Mouse (Mus musculus): ENCODE results near the gene Tmem129.

The Tmem129 gene

DNA sequence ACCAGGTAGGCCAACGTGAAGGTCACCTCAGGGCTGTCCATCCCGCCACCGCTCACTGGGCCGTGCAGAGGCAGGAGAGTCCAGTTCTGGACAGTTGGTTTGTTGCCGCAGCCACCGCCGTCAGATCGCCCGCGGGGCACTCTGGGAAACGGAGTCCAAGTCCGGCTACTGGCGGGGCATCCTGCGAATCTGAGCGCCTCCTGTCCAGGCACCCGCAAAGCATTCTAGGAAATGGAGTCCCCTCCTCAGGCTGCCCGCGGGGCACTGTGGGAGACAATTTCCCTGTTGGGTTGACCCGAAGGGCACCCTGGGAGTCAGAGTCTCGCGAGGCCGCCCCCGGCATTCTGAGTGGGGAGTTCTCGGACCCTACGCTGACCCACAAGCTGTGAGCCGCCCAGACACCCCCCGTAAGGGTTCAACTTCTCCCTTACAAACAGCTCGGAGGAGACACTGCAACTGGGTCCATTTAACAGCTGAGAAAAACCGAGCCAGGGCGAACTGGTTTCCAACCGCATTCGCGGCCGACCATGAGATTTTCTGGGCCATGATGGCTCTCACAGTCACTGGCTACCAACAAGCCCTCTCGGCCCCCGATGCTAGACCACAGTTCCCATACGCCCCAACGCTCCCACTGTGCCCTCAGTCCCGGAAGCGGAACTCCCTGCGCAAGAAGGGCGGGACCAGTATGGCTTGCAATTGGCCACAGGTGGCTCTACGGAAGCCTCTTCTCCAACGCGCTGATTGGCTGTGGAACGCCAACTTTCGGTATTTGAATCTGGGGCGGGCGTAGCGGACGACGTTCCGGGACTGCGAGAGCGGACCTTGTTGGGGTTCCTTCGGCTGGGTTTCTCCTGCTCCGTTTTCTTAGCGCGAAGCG is at the start of gene Tmem129, which contains the start of gene Tacc3:
TSS of gene Tmem129 (minus strand) at position 630 of the 877 bp plus-strand sequence.
TSS of gene Tacc3 (plus strand) at position 342 of the 877 bp plus-strand sequence.
- DNase-seq (ENCODE audit: low spot score in 2 of 2): peak; percentile 99

DNA sequence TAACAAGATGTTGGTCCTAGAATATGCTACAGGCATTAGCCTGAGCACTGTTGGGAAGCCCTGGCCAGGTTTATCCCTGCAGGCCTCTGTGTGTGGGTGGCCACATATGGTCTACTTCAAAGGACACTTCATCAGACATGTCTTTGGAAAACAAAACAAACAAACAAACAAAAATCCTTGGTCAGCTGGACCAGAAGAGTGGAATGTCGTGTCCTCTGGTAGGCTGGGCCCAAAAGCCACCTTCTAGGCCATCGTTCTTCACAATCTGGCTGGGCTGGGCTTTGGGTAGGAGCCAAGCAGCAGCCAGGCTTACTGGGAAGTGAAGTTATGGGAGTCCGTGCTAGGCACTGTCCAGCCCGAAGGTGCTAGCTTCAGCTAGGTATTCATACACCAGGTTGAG is 48.9 kb upstream of the Tmem129 start:
- DNase-seq (ENCODE audit: low spot score in 2 of 2): no peak

DNA sequence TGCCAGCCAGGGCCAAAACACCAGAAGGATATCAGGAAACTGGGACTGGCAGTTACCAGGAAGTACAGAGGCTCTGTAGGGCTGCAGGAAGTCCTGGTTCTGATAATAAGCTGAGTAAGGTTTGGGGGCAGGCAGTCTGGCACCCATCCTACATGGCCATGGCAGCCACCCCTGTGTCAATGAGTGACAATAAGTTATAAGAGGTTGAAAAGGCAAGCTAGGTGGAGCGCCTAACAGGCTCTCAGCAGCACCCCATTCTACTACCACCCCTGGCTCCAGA is 48.1 kb upstream of the Tmem129 start:
- no peak for DNase-seq (ENCODE audit: low spot score in 2 of 2)

DNA sequence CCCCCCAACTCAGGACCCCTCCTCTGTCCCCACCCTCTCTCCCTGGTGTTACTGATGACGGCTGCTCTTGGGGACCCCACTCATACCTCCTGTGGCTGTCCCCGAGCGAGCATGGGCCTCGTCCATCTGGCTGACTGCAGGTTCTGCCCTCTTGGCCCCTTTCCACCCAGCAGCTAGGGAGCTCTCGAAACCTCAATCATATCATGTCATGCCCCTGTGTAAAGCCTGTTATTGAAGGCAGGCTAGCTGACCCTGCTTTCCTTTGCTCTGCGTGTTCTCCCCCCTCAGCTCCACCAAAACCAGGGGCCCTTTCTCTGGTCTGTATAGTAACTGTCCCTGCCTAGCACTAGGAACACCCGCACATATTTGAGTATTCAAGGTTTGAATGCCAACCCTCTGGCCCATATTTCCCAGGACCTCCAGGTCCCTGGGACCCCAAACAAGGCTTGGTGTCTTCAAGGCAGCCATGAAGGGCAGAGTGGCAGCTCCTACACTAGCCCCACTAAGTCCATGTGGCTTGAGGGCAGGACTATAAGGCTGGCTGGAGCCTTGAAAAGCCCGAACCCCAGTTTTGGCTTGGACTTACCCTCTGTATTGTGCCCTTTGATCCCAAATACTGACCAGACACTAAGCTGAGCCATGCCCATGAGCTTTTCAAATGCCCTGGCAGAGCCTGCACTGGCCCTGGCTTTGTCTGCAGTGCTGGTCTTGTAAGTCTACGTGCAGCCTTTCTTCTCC is 47.6 kb upstream of the Tmem129 start:
- DNase-seq (ENCODE audit: low spot score in 2 of 2): no peak

DNA sequence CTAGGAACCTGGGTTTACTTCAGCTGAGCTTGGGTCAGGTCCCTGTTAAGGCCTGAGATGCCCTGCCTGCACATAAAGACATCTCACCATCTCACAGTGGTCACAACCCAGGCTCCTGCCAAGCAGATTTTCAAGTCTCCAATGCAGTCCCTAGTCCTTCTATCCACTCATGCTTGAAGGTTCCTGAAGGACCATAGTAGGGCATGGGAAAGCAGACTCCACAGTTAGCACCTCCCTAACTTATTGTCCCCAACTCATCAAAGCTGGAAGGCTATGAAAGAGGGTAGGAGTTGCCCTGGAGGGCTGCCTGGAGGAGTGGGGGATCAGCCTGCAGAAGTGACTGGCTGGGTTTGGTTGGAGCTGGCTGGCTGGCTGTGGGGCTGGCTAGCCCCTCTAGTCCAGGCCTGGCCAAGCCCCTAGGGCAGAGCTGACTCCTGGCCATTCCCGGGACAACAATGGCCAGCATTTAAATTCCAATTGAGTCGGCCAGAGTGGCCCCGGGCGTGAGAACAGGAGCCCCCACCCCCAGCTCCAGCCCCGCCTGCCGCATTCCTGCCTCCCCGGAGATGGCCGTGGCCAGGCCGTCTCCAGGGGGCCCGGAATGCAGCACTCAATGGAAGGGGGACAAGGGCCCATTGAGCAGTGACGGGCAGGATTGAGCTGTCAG is 46.9 kb upstream of the Tmem129 start:
- peak in 1 of 2 experiments; percentile 47 for DNase-seq (ENCODE audit: low spot score in 2 of 2)

DNA sequence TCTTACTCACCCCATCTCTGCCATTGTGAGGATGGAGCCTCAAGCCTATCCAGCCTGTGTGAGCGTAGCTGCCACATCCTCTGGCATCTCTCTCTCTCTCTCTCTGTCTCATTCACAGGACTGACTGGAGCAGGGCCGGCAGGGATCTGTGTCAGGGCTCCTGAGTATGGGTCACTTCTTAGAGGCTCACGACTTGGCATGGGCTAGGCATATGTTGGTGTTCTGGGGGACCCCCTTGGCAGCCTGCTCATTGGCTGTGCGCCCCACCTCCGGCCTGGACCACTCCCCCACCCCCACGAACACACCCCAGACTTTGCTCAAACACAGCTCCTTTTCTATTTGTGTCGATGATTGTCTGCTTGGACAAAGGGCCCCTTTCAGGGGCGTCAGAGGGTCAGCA is 45.8 kb upstream of the Tmem129 start:
- no peak for DNase-seq (ENCODE audit: low spot score in 2 of 2)

DNA sequence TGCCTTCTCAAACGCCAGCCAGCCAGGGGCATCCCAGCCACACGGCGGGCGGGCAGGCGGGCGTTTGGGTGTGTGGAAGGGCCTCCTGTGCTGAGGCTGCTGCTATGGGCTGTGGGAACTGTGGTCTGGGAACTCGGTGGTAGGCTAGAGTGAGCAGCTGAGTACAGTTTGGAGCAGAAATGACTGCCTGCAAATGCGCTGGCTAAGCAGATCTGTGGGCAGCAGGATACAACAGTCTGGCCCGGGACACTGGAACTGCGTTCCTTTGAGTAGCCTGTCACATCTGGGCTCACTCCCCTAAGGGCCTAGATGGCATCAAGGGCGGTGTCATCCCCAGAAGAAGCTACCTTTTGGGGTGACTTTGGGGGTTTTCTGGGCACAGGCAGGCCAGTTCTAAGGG is 43.6 kb upstream of the Tmem129 start:
- DNase-seq (ENCODE audit: low spot score in 2 of 2): no peak

DNA sequence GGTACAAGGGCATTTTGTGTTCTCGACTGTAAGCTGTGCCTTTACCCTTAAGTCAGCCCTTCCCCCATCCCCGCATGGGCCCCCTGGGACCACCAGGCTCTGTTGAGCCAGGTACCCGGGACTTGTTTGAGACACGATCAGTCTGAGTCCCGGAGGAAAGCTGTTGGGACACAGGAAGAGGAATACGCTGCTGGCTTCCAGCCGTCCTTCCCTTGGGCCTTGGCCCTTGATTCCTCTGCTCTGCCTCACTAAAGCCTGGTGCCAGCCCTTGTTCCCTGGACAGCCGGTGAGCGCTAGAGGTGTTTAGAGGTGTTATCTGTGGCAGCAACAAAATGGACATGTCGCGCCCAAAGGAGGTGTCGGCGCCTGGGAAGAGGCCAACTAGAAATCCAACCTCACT is 41.8 kb upstream of the Tmem129 start:
- no peak for DNase-seq (ENCODE audit: low spot score in 2 of 2)

DNA sequence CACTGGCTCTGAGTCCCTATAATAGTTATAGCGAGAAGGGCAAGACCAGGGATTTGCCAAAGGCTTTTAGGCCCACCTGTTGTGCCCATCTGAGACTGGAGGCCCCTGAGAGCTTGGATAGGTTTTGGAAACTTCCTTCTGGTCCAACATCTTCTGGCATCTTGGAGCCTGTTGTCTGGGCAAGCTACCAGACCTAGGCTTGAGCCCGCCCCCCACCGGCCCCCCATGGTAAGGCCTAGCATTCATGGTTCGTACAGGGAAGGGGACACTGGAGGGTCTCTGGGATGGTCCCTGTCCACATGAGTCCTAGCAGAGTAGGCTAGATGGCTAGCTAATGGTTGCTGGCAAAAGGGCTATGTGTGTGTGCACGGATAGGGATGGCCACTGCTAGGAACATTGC is 40.5 kb upstream of the Tmem129 start:
- no peak for DNase-seq (ENCODE audit: low spot score in 2 of 2)

DNA sequence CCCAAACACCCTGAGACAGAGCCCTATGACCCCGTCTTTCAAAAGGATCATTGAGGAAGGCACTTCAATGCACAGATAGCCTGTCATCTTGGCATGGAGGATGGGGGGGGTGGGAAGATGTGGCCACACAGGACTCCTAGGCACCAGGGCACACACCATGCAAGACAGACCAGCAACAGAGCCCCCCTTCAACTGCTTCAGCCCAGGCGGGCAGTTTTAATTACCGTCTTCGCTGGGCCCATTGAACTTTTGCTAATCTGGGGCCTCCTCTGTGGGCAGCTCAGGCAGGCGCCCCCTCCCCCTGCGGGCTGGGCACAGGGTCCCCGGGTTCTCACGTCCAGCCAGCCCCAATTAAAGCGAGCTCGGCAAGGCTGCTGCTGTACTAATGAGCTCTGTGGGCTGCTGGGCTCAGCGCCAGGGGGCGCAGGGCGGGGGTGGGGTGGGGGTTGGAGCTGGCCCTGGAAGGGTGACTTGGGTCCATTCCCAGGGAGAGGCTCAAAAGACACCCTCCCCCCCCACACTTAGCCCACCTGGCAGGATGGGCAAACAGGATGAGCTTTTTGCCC is 39.8 kb upstream of the Tmem129 start:
- peak; percentile 44 to 64 for DNase-seq (ENCODE audit: low spot score in 2 of 2)

DNA sequence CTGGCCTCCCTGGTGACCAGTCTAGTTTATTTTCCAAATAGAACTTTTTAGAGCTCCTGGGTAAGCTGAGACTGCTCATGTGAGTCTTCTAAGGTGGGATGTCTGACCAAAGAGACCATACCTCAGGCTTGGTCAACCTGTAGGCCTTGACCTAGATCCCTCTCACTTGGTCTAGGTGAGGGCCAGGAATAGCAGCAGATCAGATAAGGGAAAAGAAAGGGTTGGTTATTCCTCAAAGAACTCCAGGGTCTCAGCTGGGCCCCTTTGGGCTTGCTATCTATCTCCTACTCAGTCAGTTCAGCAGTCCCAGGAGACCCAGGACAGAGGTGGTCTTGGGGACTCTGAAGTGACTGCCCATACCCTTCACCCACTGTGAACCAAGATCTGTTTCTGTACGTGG is 39.3 kb upstream of the Tmem129 start:
- no peak for DNase-seq (ENCODE audit: low spot score in 2 of 2)

DNA sequence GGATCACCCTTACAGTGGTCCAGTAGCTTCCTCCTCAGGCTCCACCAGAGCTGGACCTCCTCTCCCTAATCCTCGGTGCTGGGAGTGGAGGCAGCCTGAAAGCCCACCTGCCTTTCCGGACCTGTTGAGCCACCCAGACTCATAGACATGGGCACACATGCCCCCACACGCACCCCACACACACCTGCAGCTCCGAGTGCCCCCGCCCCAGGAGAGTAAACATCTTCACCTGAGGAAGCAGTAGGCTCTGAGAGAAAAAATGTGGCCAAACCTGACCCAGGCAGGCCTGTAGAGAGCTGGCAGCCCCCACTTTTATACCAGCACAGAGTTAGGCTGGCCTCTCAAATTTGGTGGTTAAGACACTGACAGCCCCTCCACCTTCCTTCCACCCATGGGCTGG is 38.2 kb upstream of the Tmem129 start:
- no peak for DNase-seq (ENCODE audit: low spot score in 2 of 2)

DNA sequence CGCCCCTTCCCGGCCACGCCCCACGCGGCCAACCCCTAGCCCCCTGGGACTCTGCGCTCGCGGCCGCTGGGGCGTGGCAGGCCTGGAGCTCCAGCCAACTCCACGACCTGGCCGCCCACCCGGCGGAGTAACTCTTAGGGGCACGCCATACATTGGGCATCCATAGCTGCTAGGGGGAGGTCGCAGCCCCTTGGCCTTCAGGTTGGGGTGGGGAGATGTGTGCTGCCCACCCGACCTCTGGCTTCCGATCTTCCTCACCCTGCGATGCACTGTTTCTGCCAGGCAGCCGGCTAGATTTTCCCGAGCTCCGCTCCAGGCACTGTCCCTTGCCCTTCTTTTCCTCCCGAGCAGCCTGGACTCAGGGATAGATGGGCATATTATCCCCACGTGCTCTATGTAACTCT is 37.5 kb upstream of the Tmem129 start:
- DNase-seq (ENCODE audit: low spot score in 2 of 2): no peak

DNA sequence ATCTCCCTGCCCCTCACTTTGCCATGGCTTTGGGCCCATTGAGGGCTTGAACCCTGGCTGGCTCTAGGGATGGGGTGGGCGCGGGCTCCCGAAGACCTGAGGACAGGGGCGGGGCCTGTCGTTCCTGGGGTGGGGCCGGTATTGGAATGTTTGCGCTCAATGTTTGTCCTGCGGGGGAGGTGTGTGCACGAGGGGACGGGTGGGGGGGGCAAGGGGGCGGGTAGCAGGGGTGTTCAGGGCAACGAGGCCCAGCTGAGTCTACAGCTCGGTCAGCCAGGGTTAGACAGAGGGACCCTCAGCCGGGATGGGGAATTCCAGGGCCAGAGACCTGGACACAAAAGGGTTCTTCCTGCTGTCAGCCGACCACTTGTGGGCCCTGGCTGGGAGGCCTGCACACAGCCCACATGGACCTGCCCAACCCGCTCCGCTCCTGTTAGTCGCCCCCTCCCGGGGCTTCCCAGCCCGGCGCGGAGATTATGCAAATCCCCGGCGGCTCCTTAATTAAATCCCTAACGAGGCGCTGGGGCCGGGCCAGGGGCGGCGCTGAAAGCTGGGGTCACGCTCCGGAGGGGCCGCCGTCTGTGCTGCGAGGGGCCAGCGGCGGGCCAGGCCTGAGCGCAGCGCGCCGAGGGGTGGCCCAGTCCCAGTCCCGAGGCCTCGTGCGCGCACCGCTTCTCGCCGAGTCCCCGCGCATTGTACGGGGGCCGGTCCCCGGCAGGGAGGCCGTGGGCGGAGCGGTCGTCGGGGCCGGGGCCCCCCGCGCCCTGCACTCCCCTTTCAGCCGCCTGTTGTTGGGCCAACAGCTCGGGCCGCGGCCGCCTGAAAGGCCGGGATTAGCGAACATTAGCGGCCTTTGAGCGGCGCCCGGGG is 36.9 kb upstream of the Tmem129 start:
- DNase-seq (ENCODE audit: low spot score in 2 of 2): peak in 1 of 2 experiments; percentile 29

DNA sequence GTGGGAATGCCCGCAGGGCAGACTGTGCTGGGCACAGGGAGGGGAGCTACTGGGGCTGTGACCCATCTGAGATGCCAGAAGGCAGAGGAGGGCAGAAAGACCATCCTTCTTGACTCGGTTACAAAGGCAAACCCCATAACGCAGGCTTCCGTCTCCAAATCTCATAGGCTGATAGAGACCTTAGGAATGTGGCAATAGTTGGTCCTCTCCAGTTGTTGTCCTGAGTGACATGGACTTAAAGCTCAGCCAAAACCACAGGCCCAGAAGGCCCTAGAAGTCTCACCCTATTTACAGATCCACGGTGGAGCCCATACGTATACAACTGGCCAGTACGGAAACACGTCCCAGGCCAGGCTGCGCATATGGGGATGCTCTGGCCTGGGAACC is 36.2 kb upstream of the Tmem129 start:
- no peak for DNase-seq (ENCODE audit: low spot score in 2 of 2)

DNA sequence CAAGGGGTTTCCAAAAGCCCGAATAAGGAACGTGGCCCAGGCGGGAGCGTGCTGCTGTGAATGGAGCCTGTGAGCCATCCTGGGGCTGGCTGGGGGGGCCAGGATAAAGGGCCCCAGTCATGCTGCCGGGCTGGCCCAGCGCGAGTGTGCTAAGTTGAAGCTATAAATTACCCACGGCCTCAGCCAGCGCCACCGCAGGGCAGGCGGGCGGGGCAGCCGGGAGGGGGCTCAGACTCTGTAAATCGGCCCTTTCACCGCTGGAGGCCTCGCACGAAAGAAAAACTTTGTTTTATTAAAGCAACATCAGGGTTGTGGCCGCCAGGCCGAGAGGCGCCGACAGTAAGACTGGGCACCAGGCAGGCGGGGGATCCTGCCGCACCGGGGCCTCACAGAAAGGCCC is 34.2 kb upstream of the Tmem129 start:
- DNase-seq (ENCODE audit: low spot score in 2 of 2): no peak

DNA sequence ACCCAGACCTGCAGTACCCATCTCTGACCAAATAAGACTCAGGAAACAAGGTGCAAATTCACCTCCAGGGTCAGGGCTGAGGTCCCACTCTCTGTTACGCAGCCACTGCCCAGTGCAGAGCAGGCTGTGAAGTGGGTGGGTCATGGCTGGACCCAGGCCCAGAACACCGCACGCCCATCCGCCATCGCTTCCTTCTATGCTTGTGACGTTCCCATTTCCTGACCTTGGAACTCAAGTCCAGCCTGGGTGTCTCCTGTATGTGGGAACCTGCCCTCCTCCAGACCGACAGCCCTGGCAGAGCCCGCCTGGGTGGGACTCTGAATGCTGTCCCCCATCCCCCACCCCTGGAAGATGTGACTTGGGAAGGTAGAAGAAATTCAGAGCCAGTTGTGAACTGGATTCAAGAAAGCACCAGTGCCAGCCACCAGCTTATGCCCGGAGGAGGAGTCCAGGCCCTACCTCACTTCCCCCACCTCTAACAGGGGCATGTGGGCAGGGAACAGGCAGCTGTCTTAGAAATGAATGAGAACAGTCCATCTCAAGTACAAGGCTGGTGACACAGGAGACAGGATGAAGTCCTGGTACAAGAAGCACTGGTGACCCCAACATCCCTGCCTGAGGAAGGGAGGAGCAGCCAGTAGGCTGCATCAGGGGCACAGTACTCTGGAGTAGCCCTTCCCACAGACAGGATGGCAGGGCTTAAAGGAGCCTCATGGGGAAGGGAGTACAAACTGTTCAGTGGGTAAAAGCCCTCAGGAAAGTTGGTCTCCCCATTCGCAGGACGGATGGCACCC is 31.8 kb upstream of the Tmem129 start:
- DNase-seq (ENCODE audit: low spot score in 2 of 2): no peak

DNA sequence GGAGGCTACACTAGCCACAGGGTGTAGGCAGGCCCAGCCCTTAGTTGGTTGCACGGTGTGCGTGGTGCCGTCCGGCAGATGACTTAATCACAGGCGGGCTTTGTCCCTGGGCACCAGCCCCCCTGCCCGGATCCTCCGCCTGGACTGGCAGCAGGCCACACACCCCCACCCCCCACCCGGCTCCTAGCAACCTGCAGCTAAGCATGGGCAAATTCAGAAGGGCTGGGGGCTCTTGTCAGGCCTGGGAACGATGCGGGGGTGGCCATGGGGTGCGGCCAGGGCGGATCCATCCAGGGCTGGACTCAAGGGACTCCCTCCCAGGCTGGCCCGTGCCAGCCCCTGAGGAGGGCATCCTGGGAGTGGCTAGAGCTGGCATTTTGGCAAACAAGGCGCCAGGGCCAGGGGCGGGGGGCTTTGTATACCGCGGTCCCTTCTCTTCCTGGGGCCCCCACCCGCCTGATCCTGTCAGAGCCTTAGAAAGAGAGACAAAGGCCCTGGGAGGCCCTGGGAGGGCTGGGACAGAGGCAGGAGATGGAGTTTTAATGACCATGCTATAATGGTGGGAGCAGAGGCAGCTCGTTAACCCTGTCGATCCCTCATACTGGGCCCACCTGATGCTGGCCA is 31.1 kb upstream of the Tmem129 start:
- DNase-seq (ENCODE audit: low spot score in 2 of 2): no peak

DNA sequence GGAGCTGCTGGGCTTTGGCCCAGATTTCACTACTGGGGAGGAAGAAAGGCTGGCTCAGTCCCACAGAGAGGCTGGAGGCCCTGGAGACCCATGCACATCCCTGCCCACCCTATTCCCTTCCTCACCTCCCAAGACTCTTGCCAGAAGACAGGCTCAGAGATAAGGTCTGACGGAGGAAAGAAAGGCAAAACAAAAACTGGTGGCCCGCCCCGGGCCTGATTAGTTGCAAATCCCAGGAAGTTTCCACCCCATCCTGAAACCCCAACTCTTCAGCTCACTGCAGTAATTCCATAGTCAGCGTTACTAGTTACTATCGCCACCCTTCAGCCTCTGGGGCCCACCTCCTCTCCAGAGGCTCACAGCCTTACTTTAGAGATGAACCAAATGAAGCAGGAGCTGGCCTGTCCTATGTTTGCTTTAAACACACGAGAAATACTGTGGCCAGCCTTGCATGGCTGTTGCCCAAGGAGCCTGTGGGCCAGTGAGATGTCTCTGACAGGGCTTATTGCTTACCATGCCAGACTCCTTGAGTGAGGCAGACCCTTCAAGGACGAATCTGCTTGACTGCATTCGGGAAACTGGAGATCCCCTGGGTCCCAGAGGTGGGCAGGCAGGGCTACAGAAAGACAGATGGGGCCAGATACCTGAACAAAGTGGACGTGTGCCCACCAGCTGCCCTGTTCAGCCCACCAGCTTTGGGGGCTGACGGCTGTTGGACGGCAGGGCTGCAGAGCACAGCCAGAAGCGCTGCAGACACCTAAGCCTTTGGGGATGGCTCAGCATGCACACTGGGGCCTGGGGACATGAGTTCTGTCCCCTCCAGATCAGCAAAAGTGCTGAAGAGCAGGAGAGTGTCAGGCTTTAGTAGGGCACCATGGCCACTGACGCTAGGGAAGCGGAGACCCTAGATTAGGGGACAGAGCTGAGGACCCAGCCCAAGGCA is 30.3 kb upstream of the Tmem129 start:
- DNase-seq (ENCODE audit: low spot score in 2 of 2): no peak

Measured in right cerebral cortex, postnatal 36 days (tissue).